Mouse (Mus musculus) ovary, postnatal 36 days (tissue): ENCODE measurements at regions not wholly inside any gene's neighbourhood (a gene's known extent, or its start where the extent isn't known, plus 50 kb on each side); places are given as distances from the start of the nearest gene placed in this dataset.
A peak's percentile ranks its signal among the peaks of the same experiment; 100 is the strongest.
"Not testable (repeated sequence)": the region's sequence is repeated elsewhere in the genome, so short reads cannot be mapped to it uniquely, and the experiment has no call there.

Source experiments
- DNase-seq: peaks from one replicate; pipeline ENCODE4 v3.0.0; 2022; ENCODE audit warnings: low spot score, mixed read lengths

DNA sequence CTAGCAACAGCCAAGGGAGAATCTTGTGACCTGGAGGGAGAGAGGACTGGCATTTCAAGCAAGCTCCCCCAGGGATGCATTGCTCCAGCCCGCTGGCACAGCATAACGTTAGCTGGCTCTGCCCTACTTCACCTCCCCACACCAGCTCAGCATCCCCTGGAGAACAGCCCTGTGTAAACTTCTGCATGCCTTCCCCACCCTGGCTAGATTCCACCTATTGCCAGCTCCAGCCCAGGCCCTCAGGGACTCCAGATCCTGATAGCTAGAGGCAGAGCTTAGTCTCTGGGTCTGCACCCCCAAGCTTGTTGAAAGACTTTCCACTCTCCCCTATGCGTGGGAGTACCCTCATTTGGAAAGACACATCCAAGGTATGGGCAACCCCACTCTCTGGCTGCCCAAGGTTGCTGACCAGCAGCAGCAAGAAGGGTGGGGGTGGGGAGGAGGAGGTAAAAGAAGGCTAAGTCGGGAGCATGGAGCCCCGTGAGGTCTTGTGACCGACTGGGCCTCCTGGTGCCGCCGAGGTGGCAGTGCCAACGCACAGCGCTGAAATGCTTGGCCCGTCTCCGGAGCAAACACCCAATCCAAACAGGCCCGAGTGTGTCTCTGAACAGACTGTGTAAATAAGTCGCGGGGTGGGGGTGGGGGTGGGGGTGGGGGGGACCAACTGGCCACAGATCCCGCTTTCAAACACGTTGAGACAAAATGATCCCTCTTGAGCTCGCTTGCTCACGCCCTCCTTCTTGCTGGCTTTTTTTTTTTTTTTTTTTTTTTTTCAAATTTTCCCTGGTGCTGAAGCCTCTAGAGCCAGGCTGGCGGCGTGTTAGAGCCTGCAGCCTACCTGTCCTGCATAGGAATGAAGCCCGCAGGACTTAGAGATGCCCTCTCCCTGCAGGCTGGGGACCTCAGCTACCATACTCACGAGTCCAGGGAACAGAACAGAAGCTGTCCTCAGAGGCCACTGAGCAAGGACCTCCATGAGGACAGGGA, 350.3 kb downstream of the Sox9 start:
- DNase-seq, result peak; percentile 28

DNA sequence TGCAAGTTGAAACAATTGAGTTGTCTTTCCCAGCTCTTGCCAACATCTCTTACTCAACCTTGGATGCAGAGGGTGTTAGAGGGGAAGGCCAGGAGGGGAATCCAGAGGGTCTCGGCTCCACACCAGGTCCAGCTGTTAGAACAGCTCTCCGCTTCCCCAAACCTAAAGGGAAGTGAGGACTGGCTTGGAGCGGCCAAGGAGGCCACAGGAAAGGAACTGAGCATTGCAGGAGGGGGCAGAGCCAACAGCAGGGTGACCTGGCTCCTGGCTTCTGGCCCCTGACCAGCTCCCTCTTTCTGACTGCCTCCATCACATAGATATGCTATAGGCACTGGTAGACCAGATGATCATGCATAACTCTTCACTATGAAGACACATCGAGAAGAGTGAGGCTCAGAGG, 351.4 kb downstream of the Sox9 start:
- DNase-seq, result no peak

GRCm38 (mm10) chr11:113135261-113135660, 353.2 kb downstream of the Sox9 start:
- no peak for DNase-seq

DNA sequence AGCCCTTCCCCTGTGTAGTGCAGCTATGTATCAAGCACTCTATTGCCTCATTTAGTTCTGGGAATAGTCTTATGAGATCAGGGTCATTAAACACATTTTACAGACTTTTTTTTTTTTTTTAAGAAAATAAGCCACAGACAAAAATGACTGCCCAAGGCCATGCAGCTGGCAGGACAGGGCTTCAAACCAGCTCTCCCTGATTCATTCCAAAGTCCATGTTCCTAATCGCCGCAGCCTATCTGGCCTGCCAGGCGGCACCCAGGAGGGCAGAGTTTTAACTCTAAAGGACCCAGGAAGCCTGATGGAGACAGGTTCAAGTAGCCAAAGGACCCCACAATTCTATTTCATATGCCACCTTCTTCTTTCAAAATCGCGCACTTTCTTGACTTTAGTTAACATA, 356.4 kb downstream of the Sox9 start:
- peak; percentile 36 for DNase-seq

GRCm38 (mm10) chr11:113140595-113140994, 358.6 kb downstream of the Sox9 start:
- DNase-seq, result no peak

DNA sequence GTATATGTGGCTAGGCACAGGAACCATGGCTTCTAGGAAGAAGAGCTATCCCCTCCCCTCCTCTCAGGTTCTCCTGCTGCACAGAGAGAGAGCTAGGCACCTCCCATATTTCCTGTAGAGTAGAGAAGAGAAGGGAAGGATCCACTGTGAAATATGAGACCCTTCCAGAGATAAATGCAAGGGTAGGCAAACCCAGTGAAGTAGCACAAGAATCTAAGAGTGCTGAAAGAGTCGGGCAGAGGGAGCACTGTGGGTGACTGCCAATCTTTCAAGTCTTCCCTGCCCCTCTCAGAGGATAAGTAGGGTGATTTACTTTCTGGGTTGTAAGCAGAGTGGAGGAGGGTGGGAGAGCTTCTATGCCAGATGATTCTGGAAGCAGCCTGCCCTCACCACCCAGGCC, 360.8 kb downstream of the Sox9 start:
- DNase-seq, result no peak

GRCm38 (mm10) chr11:113143839-113144627, 362.0 kb downstream of the Sox9 start:
- peak; percentile 69 for DNase-seq

DNA sequence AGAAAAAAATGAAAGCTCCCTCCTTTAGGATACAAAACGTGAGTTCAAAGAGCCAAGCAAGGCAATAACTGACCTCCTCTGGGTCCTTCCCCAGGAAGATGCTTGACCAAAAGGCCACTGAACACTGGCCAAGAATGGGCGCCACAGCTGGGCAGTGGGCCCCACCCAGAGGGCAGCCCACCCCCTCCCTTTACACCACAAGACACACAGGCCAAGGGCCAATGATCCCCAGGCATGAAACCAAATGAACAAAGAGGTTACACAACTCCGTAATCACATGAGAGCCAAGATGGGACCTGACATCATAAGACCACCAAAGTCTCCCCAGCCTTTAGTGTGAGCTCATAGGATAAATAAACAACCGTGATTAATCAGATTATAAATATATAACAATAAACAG, 363.7 kb downstream of the Sox9 start:
- DNase-seq, result no peak

DNA sequence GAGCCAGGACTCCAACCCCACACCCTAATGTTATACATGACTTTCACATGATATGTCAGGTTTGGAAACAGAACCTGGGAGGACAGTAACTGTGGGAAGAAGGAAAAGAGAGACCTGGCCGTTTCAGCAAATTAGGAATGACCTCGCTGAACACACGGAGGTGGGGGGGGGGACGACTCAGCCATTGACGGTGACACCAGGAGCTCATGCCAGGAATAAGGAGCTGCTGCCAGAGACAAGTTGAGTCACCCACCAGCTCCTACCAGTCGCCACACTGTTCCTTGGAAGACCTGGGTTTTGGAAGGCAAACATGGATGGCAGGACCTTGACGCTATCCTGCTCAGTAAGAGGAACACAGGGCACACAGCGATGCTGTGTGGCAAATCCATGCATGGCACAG, 364.7 kb downstream of the Sox9 start:
- no peak for DNase-seq

DNA sequence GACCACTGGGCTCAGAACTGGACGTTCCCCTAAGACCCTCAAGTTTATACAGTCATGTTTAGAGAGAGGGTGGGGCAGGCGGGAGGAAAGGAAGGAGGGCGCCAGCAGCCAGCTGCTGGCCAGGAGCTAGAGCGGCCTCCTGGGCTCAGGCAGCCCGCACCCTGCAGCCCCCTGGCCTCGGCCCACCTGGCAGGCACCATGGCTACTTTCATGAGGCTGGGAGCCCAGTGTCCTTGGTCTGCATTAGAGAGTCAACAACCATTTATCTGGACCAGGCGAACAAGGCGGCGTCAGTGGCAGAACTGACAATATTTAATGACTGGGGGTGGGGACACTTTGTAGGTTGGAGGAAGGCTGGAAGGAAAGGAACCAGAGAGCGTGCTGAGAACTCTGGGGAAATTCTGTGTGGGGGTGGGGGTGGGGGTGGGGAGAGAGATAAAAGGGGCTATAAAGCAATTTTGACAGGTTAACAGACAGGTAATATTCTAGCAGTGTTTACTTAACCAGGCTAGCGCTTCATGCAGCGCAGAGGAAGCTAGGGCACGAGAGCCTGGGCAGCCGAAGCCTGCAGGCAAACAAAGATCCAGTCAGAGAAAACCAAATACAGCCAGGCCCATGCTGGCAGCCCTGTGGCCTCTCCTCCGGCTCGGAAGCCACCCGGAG, 365.6 kb downstream of the Sox9 start:
- peak; percentile 40 for DNase-seq

DNA sequence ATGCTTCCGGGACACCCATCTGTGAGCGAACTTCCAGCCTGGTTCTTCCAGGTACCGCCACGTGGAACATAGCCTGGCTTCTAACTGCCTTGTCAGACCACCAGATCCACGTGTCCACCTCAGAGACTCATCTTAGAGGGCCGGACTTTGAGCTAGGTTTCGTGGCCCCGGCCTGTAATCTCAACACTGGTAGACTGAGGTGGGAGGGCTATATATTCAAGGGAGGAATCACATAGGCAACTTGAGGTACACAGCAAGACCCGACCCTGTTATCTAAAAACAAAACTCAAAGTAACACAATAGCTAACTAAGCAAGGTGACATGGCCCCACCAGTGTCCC, 366.1 kb downstream of the Sox9 start:
- DNase-seq, result no peak

DNA sequence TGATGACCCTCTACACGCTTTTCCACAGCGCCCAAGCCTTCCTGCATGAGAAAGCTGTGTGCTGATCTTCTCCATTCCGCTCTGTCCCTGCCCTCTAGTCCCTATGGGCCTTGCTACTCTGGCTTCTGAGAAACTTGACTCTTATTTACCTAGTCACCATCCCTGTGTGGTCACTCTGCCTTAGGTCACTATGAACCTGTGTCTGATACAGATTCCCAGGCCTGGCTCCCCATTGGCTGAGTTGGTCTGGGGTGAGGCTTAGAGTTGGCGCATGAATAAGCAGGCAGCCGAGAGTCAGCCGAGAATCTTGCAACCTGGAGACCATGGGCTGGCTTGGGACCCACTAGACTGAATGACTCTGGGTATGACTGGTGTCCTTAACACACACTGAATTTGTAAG, 373.5 kb downstream of the Sox9 start:
- no peak for DNase-seq

- DNase-seq, result no peak
Measured at GRCm38 (mm10) chr11:113163941-113164340, 381.9 kb downstream of the Sox9 start.

GRCm38 (mm10) chr11:113164510-113164909, 382.5 kb downstream of the Sox9 start:
- no peak for DNase-seq

DNA sequence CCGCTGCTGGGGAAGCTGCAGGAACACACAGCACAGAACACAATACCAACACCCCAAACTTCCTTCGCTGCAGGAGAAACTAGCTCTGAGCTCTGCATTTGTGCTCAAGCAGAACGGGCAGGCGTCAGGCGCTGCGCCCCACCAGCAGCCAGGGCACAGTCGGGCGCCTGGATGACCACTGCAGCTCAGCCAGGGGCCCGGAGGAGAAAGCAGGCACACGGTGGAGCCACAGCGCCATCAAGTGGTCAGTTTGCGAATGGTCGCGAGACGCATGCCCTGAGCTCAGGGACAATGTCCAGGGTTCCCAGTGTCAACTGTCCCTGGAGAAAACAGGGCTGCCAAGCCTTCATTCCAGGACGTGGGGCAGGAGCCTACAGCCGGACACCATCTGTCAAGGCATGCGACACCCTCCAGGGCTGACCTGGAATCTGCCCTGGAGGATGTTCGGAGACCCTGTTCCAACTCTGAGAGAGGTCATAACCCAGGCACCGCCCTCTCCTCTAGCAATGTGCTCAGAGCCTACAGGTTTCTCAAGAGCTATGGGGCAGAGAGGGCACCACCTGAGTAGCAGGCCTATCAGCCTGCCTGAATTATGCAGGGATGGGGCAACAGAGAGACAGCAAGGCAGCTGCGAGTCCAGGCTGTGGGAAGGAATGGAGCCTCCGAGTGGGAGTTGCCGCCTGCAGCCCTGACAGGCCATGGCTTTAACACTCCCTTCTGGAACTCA, 383.2 kb downstream of the Sox9 start:
- peak; percentile 84 for DNase-seq

- peak; percentile 42 for DNase-seq
Measured at GRCm38 (mm10) chr11:113166517-113166916, 384.5 kb downstream of the Sox9 start.

DNA sequence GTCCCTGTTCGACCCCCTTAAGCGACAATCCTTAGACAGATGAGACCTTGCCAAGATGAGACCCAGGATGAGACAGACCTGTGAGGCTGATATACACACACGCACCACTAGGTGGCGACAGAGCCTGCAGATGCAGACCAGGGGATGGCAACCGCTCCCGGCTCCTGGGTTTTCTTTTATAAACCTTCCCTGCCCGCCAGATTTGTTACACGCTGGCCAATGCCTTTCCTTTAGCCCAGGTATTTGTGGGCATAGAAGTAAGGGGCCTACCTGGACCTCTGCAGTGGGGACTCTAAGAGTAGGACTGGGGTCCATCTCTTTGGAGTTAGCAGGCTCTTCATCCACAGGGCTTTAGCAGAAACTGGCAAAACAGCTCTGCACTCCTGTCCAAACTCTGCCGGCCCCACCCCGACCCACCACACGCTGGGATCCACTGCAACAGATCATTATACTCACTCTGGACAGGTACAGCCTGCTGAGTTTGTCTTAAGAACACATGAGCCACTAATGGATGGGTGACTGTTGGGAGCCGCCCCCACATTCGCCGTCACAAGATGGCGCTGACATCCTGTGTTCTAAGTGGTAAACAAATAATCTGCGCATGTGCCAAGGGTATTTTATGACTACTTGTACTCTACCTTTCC, 390.6 kb downstream of the Sox9 start:
- peak; percentile 62 for DNase-seq

- not testable (repeated sequence) for DNase-seq
Measured at GRCm38 (mm10) chr11:113173317-113173716, 391.3 kb downstream of the Sox9 start.

DNA sequence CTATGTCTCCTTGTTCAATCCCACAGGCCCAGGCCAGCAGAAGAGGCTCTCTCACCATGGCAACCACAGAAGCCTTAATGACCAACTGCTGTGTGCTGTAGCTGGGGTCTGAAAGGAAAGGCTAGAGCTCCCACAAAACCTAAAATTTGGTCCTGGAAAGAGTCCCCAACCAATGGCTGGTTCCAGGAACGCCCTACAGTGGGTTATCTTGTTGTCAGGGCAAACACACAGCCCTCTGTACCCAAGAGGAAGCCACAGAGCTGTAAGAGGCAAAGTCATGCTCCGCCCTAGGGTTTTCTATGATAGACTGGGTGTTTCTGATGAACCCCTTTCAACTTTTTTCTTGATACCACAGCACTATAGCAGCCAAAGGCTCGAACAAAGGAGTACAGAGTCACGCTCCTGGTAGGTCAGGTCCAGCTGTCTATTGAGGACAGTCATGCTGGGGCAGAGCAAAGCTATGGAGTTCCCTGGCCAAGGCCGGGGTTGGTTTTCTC, 392.0 kb downstream of the Sox9 start:
- DNase-seq, result no peak

GRCm38 (mm10) chr11:113175323-113175722, 393.3 kb downstream of the Sox9 start:
- no peak for DNase-seq

DNA sequence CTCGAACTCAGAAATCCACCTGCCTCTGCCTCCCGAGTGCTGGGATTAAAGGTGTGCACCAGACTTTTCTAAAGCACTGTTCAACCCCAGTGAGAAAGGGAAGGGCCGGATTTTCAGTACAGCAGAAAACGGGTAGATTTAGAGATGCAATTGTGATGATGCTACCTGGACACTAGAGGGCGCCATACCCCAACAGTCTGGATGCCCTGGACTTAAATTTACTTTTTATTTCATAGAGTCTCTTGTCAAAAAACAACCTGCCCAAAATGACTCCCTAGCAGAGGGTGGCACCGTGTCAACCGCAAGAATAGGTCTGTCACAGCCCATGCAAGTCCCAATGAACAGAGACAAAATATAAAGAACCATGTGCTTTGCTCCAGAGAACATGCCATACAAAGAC, 394.2 kb downstream of the Sox9 start:
- DNase-seq, result no peak
